Mouse (Mus musculus): ENCODE measurements at regions not wholly inside any gene's neighbourhood (a gene's known extent, or its start where the extent isn't known, plus 50 kb on each side); places are given as distances from the start of the nearest gene placed in this dataset.
A peak's percentile ranks its signal among the peaks of the same experiment; 100 is the strongest.

DNA sequence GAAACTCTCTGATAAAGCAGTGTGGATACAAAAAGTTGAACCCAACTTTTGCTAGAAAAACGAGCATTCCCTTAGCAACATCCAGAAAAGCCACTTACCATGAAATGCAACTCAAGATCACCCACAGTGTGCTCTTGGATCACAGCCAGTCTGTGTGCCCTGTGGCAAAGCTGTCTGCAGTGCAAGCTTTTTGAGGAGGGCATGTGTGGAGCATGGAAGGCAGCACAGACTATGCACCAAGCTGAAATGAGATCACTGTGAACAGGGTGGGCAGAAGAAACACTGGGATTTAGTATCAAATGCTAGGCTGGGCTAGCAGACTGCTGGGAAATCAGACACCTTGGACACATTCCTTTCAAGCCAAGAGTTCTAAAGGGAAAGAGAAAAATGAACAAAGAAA, 162.4 kb downstream of the Sim1 start:
- no peak for DNase-seq (ENCODE audit: low read depth, low spot score)

DNA sequence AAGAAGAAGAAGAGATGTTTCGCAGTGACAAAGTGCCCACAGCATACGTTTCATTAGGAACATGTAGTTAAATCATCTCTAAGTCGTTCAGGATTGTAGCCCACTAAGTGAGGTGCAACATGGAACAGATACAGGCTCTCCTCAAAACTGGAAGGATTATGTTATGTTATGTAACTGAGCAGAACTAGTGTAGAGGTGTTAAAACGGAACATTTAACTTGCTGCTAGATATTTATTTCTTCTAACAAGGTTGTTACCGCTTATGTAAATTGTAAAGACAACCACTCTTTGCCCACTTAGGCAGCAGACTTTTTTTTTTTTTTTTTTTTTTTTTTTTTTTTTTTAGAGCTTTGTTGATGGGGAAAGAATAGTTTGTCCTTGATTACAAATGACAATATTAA, 163.8 kb downstream of the Sim1 start:
- no peak for DNase-seq (ENCODE audit: low read depth, low spot score)

DNA sequence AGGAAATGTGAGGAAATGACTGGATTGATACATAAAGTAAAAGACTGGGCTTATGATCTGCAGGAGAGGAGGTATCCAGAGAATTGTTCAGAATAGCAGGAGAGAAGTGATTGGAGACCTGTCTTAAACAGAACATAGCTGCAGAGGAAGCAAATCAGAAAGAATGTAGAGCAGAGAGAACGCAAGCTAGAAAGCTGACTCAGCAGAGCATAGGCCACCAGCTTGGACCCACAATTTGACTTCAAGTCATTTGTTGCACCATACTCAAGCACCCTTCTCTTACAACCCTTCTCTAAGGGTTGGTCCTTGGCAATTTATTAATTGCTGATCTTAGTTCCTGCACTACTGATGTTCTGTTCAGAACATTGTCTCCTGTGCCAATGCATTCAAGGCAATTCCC, 207.0 kb downstream of the Sim1 start:
- DNase-seq (ENCODE audit: low read depth, low spot score), result no peak

DNA sequence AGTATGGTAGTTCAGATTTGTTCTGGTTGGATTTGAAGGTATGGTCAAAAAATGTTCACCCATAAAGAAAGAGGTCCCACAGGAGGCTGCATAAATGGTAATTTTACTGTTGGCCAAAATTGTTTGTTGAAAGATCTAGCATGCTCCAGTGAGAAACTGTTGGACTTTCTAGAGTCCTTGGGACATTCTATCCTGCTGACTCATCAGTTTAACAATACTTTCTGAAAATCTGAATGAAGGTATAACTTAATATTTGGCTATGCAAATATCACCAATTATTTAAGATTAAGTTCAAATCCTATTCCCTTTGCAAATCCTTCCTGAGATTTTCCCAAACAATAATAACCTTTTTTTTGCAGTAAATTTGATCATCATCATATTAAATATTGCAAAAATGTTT, 257.3 kb downstream of the Sim1 start:
- no peak for DNase-seq (ENCODE audit: low read depth, low spot score)

DNA sequence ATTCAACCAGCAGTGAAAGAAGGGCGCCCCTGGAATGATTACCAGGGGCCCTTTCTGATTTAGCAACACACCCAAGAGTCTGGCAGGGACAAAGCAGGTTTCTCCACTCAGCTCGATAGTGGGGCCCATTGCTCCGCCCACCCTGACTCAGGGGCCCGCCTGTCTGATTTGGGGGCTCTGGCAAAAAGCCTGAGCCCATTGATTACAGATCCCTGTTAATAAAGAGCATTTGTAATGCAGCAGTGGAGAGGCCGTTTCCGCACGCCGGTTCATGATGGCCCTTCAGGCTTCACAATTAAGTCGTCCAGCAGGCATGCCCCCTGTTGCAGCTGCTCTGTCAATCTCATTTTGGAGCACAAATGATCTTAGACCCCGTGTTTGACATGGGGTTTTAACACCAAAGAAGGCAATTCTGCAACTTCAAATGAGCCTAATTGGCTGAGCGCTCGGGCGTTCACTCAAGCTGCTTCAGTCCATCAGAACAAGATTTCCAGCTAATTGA, 259.0 kb downstream of the Sim1 start:
- peak; percentile 1 for DNase-seq (ENCODE audit: low read depth, low spot score)

DNA sequence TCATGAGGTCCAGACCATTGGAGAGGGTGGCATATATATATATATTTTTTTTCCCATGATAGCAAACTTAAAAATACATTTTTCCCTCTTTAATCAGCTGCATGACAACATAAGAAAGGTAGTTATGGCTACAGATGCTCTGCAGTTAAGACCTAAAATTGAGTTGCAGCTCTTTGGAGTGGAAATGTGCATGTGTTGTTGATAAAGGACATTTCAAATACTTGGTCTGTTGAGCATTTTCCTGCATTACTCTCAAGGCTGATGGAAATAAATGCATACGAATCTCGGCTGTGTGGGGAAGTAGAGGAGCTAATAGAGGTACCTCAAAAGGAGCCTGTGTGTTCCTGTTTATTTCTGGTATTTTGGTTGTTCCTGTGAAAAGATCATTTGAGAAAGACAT, 259.5 kb downstream of the Sim1 start:
- no peak for DNase-seq (ENCODE audit: low read depth, low spot score)

DNA sequence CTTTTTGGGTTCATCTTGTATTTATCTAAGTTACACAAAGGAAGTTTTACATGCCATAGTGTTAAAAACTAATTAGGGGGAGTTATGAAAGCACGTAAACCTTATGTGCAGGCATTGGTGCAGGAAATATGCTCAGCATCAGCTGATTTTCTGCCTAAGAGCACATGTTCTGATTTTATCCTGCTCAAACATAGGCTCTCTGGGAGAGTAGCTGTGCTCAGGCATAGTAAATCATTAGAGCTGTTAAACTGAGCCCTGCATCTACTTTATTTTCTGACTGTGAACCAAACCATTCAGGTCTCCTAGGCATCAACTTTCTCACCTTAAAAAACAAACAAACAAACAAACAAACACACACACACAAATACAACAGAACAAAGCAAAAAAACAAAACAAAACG, 260.2 kb downstream of the Sim1 start:
- DNase-seq (ENCODE audit: low read depth, low spot score), result no peak

DNA sequence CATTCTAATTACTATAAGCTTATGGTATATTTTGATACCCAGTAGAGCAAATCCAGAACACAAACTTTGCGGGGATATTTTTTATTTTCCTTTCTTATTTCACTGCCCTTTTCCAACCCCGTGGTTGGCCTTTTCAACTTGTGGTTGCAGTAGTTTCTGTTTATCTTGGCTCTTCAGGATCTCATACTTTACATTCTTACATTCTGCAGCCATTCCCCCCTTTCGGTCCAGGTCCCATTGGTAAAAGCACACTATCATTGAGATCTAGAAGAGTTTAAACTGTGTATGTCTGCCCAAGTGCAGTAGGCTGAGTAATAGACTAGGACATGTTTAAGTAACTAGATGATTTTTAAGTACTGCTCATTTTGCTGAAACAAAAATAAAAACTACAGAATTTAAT, 279.1 kb downstream of the Sim1 start:
- no peak for DNase-seq (ENCODE audit: low read depth, low spot score)

DNA sequence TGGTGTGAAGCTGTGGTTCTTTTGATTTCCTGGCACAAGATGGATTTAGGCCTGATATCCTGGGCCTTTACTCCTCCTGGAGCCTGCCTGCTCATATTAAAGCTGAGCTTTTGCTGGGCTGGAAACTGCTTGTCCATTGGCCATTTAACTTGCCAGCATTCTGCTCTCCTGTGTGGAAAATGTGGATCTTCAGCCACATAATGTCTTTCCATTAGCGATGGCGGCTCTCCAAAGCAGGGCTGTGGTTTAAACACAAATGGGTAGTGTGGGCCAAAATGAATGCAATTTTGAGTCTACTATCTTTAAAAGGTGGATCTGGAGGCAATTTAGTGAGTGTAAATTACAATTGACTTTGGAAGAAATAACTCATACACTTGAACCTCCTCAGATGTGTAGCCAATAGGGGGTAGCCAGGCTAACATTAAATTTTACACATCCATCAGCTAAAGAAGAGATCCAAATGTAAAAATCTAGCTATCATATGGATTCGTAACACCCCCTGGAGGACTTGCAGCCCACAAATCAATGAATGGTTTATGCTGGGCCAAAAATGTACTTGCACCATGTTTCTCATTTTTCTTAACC, 281.5 kb downstream of the Sim1 start:
- DNase-seq (ENCODE audit: low read depth, low spot score), result no peak

DNA sequence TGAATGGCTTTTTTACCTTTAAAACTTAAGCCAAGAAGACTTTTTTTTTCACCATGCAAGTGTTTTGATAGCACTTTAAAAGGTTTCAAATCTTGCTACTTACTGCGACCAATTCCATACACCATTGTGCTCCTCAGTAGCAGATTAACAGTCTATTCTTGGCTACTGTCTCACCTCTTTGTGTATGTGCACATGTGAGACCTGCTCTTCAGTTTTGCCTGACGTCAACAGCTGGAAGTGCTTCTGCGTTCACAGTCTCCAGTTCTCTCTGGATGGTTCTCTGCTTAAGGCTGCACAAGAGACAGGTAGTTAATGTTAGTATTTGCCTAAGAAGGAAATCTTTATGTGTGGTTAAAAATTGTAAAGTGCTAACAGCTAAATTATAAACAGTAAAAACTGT, 282.1 kb downstream of the Sim1 start:
- DNase-seq (ENCODE audit: low read depth, low spot score), result no peak

DNA sequence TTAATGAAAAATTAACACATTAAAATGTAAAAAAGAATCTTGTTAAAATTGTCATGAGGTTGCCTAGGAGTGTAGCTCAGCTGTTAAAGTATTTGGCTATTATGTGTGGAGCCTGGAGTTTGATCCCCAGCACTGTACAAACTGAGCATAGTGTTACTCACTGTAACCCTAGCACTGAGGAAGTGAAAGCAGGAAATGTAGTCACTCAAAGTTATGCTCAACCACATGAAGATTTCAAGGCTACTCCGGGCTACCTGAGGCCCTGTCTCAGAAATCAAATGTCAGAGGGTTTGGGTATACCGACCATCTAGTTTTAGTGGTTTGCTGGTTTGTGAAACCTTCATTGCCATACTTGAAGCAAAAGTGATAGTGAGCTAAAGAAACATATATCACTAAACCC, 287.2 kb downstream of the Sim1 start:
- DNase-seq (ENCODE audit: low read depth, low spot score), result no peak

DNA sequence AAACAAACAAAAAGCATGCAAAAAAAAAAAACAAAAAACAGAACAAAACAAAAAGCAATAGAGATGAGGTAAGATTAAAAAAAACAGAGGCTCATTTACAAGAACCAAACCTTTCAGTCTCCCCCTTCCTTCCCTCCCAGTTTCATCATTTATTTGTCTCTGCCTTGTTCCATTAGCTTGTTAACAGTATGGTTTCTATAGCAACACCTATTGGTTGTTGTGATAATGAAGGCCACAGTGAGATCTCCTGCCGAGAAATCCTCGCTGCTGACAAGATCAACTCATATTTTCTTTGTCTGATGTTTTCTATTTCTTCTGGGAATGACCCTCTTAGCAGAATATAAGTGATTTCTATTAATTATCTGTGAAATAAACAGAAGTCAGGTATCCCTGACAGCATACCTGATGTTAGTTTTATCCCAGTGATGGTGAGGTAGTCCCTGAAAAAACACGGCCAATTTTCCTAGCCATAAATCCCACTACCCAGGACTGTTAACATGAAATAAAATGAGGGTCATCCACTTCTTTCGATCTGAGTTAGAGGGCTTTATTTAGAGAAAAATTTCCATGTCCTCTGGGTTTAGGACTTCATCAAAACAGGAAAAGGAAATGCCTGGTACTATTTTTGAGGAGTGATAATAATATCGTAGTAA, 288.9 kb upstream of the Gm49339 start:
- no peak for DNase-seq (ENCODE audit: low read depth, low spot score)

DNA sequence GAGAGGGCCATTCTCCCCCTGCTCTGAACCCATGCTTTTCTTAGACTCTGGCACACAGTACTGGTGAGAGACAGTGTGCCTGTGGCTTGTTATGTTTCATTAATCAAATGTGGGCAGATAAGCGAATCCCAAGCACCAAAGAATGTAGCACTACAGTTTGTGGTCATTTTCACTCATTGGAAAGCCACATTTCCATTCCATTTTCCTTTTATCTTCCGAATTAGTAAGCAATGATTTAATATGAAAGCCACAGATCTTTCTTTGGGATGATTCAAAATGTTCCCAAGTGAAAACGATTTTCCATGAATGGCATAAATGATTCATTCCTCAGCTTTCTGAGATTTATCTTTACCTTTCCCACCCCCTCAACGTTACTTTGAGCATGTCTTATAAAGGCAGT, 260.9 kb upstream of the Gm49339 start:
- no peak for DNase-seq (ENCODE audit: low read depth, low spot score)

DNA sequence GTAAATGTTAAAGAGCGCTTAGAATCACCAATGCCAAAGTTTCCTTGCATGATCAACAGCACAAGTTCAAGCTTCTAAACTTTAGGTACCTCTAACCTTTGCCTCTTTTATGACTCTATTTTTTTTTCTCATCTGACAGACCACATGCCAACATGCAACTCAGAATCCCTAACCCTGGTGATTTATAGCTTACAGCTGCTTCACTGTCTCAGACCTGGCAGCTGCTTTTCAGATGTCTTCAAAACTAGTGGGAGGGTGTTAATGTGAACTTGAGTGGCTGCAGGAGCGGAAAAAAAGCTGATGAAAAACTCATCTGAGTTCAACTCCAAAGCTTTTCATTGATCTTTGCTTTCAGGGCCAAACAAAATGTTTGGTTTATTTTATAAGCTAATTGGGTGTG, 246.8 kb upstream of the Gm49339 start:
- no peak for DNase-seq (ENCODE audit: low read depth, low spot score)

DNA sequence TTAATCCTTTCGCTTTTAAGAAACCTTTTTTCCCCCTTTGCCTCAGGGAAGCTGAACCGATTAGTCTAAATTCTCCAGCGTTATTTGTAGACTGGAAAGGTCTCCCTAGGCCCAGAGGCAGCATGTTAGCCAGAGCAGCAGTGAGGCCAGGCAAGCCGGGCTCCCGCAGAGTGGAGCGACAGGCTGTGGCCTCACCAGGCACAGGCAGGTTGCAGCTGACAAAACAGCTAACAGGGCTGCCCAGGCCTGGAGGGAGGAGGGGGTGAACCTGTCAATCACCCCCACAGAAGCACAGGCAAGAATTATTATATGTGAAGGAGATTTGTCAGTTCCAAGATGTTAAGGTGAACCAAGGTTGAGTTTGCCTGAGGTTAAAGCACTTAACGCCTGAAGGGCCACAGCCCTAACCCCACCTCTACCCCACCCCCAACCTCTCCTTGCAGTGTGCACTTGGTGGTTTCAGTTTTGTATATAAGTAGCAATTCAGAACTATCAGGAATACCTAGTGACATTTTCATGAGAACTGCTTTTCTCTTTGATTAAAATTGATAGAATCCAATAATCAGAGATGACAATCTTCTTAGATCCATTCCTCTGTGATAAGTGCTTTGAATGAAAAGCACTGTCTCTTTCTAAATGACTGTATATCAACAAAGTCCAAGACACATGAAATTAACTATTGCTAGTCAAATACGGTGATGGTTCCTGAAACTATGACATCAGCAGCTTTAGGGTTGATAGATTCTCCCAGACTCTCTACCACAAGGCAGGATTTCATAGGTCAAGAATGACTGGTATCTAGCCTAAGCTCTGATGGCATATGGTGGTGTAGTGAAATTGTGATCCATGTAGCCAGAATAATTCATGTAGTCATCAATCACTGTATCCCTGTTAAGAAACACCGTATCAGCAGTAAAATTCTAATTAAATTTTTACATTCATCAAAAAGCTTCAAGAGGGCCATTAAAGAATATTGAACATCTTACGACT, 244.5 kb upstream of the Gm49339 start:
- peak; percentile 28 for DNase-seq (ENCODE audit: low read depth, low spot score)

DNA sequence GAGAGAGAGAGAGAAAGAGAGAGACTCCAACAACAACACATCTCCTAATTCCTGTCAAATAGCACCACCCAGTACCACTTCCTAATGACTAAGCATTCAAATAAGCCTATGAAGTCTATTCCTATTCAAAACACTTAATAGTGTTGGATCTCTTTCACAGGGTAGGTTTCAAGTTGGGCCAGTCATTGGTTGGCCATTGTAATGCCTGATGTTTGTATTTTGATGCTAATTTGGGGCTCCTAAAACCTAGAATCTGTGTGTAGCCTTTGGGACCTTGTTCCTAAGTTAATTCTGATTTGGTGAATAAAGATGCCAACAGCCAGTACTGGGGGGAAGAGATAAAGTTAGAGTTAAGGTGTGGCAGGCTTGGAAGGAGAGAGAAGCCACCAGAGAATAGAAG, 242.3 kb upstream of the Gm49339 start:
- DNase-seq (ENCODE audit: low read depth, low spot score), result peak; percentile 79

DNA sequence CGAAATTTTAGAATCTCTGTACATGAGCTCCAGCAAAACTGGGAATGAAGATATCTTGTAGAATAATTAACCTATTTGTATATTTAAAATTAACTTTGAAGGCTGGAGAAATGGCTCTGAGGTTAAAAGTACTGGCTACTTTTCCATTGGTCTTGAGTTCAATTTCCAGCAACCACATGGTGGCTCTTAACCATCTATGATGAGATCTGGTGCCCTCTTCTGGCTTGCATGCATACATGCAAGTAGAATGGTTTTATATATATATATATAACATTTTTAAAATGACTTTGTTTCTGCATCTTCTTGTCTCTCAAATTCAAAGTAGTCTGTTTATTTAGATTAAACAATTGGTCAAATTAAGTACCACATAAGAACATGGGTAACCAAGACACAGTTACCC, 227.0 kb upstream of the Gm49339 start:
- peak; percentile 44 for DNase-seq (ENCODE audit: low read depth, low spot score)

DNA sequence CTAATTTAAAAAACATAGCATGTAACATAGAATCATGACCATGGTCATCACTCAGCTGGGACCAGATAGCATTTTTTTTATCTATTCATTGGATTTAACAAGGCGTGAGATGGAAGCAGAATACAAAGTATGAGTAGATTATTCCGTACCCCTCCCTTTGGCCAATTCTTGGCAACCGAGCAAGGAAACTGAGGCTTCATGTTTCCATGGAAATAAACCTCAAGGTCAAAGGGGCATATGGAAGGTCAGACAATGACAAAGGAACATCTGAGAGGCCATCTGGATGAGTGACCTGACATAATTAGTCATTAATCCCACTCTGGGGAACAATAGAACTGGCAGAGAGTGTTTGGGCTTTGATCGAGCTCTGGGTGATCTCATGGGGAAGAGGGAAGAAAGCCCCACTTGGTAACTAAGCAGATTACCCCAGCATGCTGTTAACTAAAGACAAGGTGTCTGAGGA, 222.8 kb upstream of the Gm49339 start:
- no peak for DNase-seq (ENCODE audit: low read depth, low spot score)

DNA sequence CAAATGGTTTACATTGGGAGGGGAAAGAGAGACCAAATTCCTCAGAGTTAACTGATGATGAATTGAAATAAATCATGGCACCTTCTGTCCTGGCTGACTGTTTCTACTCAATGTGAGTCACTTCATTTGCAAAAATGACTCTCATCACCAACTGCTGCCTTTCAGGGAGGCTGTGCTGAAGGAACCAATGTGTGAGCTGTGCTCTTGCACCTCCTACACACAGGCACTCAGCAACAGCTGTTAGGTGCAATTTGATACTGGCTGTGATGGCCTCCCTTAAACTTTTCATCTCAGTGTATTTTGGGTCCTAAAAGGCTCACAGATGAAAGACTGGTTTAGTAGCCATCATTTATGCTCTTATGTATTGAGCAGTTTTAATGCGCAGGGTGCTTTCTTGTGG, 209.0 kb upstream of the Gm49339 start:
- DNase-seq (ENCODE audit: low read depth, low spot score), result no peak

DNA sequence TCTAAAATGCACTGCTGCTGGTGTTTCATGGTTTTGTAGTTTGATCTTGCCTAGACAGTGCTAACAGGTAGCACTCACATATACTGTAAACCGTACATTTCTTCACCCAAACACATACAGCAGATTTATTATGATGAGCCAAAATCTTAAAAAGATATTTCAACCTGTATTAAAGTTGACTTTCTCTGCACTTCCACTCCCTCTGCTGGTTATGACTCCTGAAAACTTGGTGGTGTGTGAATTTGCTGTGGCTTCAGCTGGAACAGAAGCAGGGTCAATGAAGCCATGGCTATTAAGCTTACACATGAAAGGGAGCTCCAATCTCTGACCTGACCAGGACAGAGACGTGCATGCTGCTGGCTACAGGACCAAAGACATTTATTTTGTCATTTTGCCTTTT, 202.2 kb upstream of the Gm49339 start:
- DNase-seq (ENCODE audit: low read depth, low spot score), result no peak

DNA sequence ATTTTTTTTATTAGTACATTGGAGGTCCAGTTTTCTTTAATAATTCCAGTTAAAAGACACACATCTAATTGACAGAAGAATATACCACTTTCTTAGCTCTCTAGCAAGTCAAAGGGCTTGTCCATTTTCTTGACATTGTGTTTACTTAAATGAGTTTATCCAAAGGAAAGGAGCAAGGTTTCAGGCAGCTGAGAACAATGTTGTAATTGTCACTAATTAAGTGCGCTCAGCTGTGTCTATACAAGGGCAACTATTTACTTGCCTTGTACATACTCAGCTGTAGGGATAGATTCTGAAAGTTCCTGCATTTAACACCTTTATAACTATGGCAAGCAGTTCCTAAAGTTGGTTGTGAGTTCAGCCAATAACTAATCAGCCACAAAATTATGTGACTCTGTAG, 198.0 kb upstream of the Gm49339 start:
- no peak for DNase-seq (ENCODE audit: low read depth, low spot score)

DNA sequence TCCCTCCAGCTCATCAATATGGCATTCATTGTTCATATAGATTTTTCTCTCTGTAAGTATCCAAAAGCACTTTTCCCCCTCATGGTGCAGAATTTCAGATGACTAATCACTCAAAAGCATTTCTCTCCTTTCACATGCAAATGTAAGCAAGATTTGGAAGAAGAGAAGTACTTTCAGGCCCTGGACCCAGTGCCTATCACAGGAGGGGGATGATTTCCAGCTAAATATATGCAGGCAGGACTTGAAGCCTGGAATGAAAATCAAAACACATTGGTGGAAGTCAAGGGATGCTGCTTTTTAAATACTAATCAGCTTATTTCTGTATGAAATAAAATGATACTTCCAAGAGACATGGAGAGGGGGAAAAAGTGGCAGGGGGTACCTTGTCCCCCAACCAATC, 195.9 kb upstream of the Gm49339 start:
- DNase-seq (ENCODE audit: low read depth, low spot score), result no peak

All from ZHBTc4 (cell line).